Mouse (Mus musculus) R1 (cell line): Measurements from ENCODE around the gene Rpl36.
"Not testable (repeated sequence)": the region's sequence is repeated elsewhere in the genome, so short reads cannot be mapped to it uniquely, and the experiment has no call there.

ENCODE experiments used
- DNase-seq: peaks from one replicate; pipeline ENCODE4 v3.0.0-alpha.2; 2018; ENCODE audit warnings: low read depth, low spot score

Rpl36 gene

GRCm38 (mm10) chr17:56608699-56609098, 4.5 kb upstream of the Rpl36 start:
- no peak for DNase-seq

- DNase-seq, result peak; percentile 100
Measured at GRCm38 (mm10) chr17:56609452-56610171, 3.6 kb upstream of the Rpl36 start, which contains the start of gene 2410015M20Rik. 2410015M20Rik (minus strand) TSS chr17:56609771.

GRCm38 (mm10) chr17:56611323-56611722, 1.9 kb upstream of the Rpl36 start:
- peak; percentile 13 for DNase-seq

DNA sequence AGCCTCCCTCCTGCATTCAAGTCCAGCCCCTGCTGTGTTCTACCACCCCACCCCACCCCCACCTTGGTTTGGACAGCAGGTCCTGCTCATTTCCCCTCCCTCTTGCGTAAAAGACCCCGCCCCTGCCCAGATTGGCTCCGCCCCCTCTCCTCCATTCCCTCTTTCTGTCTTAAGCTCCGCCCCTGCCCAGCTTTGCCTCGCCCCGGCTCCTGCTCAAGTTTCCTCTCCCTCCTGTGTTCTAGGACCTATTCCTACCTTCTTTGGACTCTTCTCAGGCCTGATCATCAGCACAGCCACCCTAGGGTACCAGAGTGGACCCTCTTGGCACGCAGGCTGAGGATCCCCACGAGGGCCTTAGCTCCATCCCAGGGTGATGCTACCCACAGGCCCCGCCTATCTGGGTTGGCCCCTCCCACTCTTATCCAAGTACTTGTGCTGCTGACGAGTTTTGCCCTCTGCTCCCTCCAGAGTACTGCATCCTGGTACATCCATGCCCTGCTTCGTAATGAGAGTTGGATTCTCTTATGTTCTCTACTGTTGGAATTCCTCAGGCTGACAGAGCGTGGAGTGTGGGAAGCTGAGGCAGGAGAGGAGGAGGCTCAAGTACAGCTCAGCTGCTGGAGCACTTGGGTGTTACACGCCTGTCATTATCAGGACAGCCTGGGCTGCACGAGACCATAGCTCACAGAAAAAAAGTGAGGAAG, 1.2 kb upstream of the Rpl36 start:
- DNase-seq, result peak; percentile 96

DNA sequence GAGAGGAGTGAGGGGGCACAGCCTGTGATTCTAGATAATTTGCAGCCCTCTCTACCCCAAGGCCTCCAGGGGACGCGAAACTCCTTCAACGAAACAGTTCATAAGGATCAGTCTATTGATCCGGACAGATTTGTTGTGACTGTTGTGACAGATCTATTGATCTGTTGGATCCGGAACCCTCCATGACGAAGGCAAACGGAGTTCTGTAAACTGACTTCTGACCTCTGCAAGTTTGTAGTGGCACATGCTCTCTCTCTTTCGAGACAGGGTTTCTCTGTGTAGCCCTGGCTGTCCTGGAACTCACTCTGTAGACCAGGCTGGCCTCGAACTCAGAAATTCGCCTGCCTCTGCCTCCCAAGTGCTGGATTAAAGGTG, 664 bp upstream of the Rpl36 start:
- DNase-seq, result not testable (repeated sequence)

- peak; percentile 72 for DNase-seq
Measured at GRCm38 (mm10) chr17:56613893-56614292, 677 bp downstream of the Rpl36 start.

DNA sequence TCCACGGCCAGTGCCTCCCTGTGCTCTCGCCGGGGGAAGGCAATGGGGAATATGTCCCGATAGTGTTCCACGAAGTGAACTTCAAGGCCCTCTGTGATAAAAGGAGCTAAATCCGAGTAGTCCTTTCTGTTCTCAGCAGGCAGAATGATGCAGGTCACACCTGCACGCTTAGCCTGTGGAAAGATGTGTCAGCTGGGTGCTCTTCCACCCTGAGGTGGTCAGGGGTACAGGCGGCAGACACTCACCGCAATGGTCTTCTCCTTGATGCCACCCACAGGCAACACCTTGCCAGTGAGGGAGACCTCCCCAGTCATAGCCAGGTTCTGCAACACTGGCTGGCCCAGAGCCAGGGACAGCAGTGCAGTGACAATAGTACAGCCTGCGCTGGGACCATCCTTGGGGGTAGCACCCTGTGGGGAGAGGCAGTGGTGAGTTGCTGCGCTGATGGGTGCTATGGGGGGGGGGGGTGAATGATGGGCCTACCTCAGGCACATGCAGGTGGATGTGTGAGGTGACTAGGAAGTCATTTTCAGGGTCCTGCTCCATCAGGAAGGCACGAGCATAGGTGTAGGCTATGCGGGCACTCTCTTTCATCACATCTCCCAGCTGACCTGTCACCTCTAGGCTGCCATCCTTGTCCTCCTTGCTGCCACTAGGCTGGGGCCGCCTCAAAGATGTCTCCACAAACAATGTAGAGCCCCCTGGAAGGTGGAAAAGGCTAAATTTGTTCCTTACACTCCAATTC, 1.3 kb downstream of the Rpl36 start:
- peak; percentile 58 for DNase-seq

- peak; percentile 56 for DNase-seq
Measured at GRCm38 (mm10) chr17:56615136-56615784, 2.0 kb downstream of the Rpl36 start.

DNA sequence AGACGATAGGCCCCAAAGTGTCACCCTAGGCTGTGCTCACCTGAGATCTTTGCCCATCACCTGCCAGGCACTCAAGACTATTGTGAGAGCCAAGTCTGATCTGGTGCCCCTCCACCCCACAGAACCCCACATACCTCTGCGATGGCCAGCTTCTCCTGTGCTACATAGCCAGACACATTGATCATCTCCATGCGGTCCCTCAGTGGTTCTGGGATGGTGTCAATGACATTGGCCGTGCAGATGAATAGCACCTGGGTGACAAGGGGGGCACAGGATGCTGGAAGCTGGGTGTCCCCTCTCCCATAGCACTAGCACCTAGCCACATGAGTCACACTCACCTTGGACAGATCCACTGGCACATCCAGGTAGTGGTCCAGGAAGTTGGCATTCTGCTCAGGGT, 2.6 kb downstream of the Rpl36 start:
- DNase-seq, result peak; percentile 17

DNA sequence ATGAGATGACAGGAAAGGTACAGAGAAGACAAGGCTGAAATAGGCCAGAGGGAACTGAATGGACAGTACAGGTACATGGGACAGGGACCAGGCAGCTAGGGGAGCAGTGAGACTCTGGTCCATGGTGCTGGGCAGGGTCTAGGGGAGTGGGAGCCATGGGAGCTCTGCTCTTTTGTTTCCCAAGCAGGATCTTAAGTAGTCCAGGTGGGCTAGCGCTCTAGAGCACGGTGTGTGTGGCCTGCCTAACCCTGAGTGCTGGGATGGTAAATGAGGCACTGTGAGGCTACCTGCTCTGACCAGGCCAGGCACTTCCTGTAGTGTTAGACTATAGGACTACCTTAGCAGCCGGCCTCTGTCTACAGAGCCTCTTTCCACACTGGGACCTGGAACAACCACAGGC, 3.5 kb downstream of the Rpl36 start:
- DNase-seq, result no peak

DNA sequence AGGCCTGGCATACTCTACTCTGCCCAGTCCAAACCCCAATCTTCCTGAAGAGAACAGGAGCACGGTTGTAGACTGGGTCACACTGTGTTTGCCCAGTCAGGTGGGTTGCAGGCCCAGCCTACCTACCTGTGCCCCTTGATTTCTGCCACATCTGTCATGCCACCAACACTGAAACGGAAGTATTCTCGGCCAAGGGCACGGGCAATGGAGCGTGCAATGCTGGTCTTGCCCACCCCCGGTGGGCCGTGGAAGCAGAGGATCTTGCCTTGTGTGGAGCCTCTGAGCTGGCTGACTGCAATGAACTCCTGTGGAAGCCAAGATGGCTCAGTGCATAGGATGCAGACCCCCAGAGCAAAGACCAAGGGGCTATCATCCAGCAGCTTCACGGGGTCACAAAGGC, 4.4 kb downstream of the Rpl36 start:
- no peak for DNase-seq

DNA sequence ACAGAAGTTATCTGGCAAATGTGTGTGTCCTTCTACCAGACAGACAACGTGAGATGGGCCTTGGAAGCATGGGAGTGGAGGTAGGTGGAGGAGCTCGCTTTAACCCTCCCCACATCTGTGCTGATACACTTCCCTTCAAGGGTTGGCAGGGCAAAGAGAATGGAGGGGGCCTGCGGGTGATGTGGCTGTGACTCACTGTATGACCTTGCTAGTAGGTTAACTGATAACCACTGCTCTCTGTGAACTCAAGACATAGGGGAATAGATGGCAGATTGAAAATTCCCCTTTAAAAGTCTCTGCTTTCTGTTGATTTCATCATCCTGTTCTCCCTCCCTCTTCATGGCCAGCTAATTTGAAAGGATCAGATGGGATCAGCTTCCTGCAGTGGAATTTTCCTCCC, 12.3 kb downstream of the Rpl36 start:
- DNase-seq, result no peak

GRCm38 (mm10) chr17:56626260-56626659, 13.0 kb downstream of the Rpl36 start:
- peak; percentile 54 for DNase-seq

- peak; percentile 98 for DNase-seq
Measured at GRCm38 (mm10) chr17:56626754-56627470, 13.7 kb downstream of the Rpl36 start, which contains the start of gene Lonp1. Lonp1 (minus strand) TSS chr17:56626887.

GRCm38 (mm10) chr17:56627530-56628277, 14.5 kb downstream of the Rpl36 start, which contains the start of gene Catsperd:
Catsperd (plus strand) TSS chr17:56628143.
- peak; percentile 86 for DNase-seq

- peak; percentile 28 for DNase-seq
Measured at GRCm38 (mm10) chr17:56629800-56630781, 16.9 kb downstream of the Rpl36 start.

GRCm38 (mm10) chr17:56631807-56632206, 18.6 kb downstream of the Rpl36 start:
- DNase-seq, result peak; percentile 95

- DNase-seq, result no peak
Measured at GRCm38 (mm10) chr17:56634023-56634422, 20.8 kb downstream of the Rpl36 start.

DNA sequence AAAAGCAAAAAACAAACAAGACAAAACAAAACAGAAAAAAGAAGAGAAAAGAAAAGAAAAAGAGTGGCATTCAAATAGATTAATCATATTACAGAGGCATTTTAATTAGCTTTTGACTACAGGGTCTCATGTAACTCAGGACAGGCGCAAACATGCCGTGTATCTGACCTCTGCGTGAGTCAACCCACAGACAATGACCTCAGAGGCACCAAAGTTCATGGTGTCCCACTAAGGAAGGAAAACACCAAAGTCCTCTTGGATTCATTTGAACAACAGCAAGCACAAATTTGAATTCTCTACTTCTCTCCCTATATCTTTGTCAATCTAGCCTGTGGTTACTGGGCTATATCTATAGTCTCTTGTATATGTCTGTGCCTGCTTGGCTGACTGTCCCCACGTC, 30.0 kb downstream of the Rpl36 start:
- DNase-seq, result no peak
